Comparison of ENCODE assay signal across 17 mouse cellular contexts in genomic region chr5:121526961-121527360, GRCm38 (mm10). TPM values are rescaled to one million over a fixed set of nuclear protein-coding genes. Genes with fewer than 3 reads are reported as not detected.
DNase-seq lines count a peak whose midpoint lies in the region; ATAC-seq lines count a peak whose summit lies in the region.
"Had no signal": no experiment of that assay in that cellular context is flagged by ENCODE, and none has a peak within 500 bp of the region (broad histone marks: within the 10 kb centered on the region; RNA-seq: fewer than 3 reads in every experiment).

No protein-coding gene starts in this region.

- H3K9me3 ChIP-seq in heart, embryonic 11.5 days (replicated peaks; ENCODE audit: control insufficient read depth, low read length), result no peaks in the 10 kb centered on the region
- H3K9me3 ChIP-seq: kidney, embryonic 15.5 days had no signal

- H3K4me1 ChIP-seq in heart, embryonic 11.5 days (ENCODE audit: control insufficient read depth, insufficient read depth, low read length), result no peaks in the 10 kb centered on the region
- H3K4me1 ChIP-seq: kidney, embryonic 15.5 days had no signal

- ATAC-seq in heart, embryonic 11.5 days (replicated peaks; ENCODE audit: insufficient number of reproducible peaks, low FRiP score, low TSS enrichment), result no peak
- ATAC-seq: forebrain, embryonic 14.5 days; inflammation-experienced regulatory T-cells, adult 6 months had no signal

- no peak overlapping the region for H3K4me3 ChIP-seq in heart, embryonic 11.5 days (ENCODE audit: low read depth, low read length)
- H3K4me3 ChIP-seq: kidney, embryonic 15.5 days; layer of hippocampus, adult 2 months had no signal

- no peak overlapping the region for H3K27ac ChIP-seq in heart, embryonic 11.5 days (ENCODE audit: low read depth, low read length)
- H3K27ac ChIP-seq: kidney, embryonic 15.5 days; layer of hippocampus, adult 2 months; macrophage had no signal

- peaks cover 50% of the 10 kb centered on the region for H3K36me3 ChIP-seq in heart, embryonic 11.5 days (ENCODE audit: control insufficient read depth, insufficient read depth, low read length)

- intact Hi-C loops in heart, postnatal 14 days (cut with DNase I), result no loop called here

- H3K9ac ChIP-seq in heart, embryonic 11.5 days (ENCODE audit: low read depth, low read length), result no peak overlapping the region
- H3K9ac ChIP-seq: kidney, embryonic 15.5 days had no signal

- peak; percentile 31 for DNase-seq in heart, adult 8-10 months (ENCODE audit: low spot score)
- peak; percentile 39 for DNase-seq in 416B (ENCODE audit: low read depth)
- DNase-seq in R1 (ENCODE audit: low read depth, low spot score), result peak; percentile 83
- DNase-seq in heart, postnatal 14 days, result peak; percentile 12 to 19
- no peak for DNase-seq in spleen, postnatal 14 days (ENCODE audit: low spot score in 2 of 2)
- no peak for DNase-seq in layer of hippocampus, adult 18-20 months (ENCODE audit: low spot score in 2 of 2)
- DNase-seq: liver had no signal

- no peaks in the 10 kb centered on the region for H3K27me3 ChIP-seq in heart, embryonic 11.5 days (ENCODE audit: control insufficient read depth, insufficient read depth, low read length)
- H3K27me3 ChIP-seq: kidney, embryonic 15.5 days had no signal

- no peak overlapping the region for H3K4me2 ChIP-seq in heart, embryonic 11.5 days
- H3K4me2 ChIP-seq: kidney, embryonic 15.5 days had no signal

- WGBS in heart, embryonic 11.5 days (ENCODE audit: insufficient replicate concordance), result 74% methylated on average over 8 of the region's 8 CpGs

RNA-seq across cellular contexts. Expression of gene Adam1a, which starts 18.3 kb away (rescaled TPM):
- total RNA-seq in heart, adult 8-10 months (2022), result 1 to 10 TPM; 1.6 to 3.1 (median 2.3) TPM
- 1.0 and 1.3 TPM in 2 replicates for polyA plus RNA-seq in heart, embryonic 11.5 days (2014; fragmentation: Nextera tagmentation; extraction: Ambion mirVana)
- total RNA-seq in heart, postnatal 14 days (2021), result 1 to 10 TPM; 3.4 to 3.5 TPM
- 10 to 100 TPM; 17.0 to 19.6 TPM for total RNA-seq in layer of hippocampus, adult 18-20 months (2021)

RNA-seq across cellular contexts. Expression of gene Gm42878, which starts 18.3 kb away (rescaled TPM):
- not detected for total RNA-seq in heart, adult 8-10 months (2022)
- polyA plus RNA-seq in heart, embryonic 11.5 days (2014; fragmentation: Nextera tagmentation; extraction: Ambion mirVana), result not detected in 2 replicates
- total RNA-seq in heart, postnatal 14 days (2021), result not detected
- not detected for total RNA-seq in layer of hippocampus, adult 18-20 months (2021)
- total RNA-seq: layer of hippocampus, adult 2 months; left cerebral cortex, postnatal 10 days; midbrain, postnatal 0 days had no signal
- polyA plus RNA-seq: forebrain, embryonic 14.5 days; heart, postnatal 0 days; inflammation-experienced regulatory T-cells, adult 6 months; kidney, embryonic 15.5 days; midbrain, postnatal 0 days; neural tube, embryonic 14.5 days had no signal

RNA-seq across cellular contexts. Expression of gene Mapkapk5, which starts 18.7 kb away (rescaled TPM):
- 100 to 1,000 TPM; 104 to 124 (median 121) TPM for total RNA-seq in heart, adult 8-10 months (2022)
- polyA plus RNA-seq in heart, embryonic 11.5 days (2014; fragmentation: Nextera tagmentation; extraction: Ambion mirVana), result 43.6 and 45.7 TPM in 2 replicates
- total RNA-seq in heart, postnatal 14 days (2021), result 10 to 100 TPM; 60.7 to 61.7 TPM
- total RNA-seq in layer of hippocampus, adult 18-20 months (2021), result 10 to 100 TPM; 59.6 to 63.1 TPM

RNA-seq across cellular contexts. Expression of gene Adam1b, which starts 23.7 kb away (rescaled TPM):
- total RNA-seq in heart, adult 8-10 months (2022), result not detected
- 0.29 and 0.45 TPM in 2 replicates for polyA plus RNA-seq in heart, embryonic 11.5 days (2014; fragmentation: Nextera tagmentation; extraction: Ambion mirVana)
- not detected for total RNA-seq in heart, postnatal 14 days (2021)
- under 1 TPM in 1 of 2 experiments, not detected in 1; 0.10 TPM for total RNA-seq in layer of hippocampus, adult 18-20 months (2021)
- total RNA-seq: layer of hippocampus, adult 2 months; left cerebral cortex, postnatal 10 days; midbrain, postnatal 0 days had no signal
- polyA plus RNA-seq: forebrain, embryonic 14.5 days; macrophage; midbrain, postnatal 0 days; neural tube, embryonic 14.5 days had no signal

Comparison
In these comparisons a context has a peak if more than half of its experiments do, and no peak if none do; other contexts are left out.
1. DNase-seq: peak in heart, adult 8-10 months (single experiment), 416B (single experiment), R1 (single experiment) and heart, postnatal 14 days (2 of 2); none in spleen, postnatal 14 days (0 of 2) and layer of hippocampus, adult 18-20 months (0 of 2).
2. RNA of gene Adam1a, which starts 18.3 kb away (total RNA-seq): 17.0 to 19.6 TPM in layer of hippocampus, adult 18-20 months; 3.4 to 3.5 TPM in heart, postnatal 14 days and 1.6 to 3.1 TPM in heart, adult 8-10 months; every median in the first group is over 4 times any median in the second.